8 mouse cellular contexts compared by ENCODE assay signal in genomic region chr8:121901498-121902236, GRCm38 (mm10). TPM values are rescaled to one million over a fixed set of nuclear protein-coding genes. Genes with fewer than 3 reads are reported as not detected.
DNase-seq lines count a peak whose midpoint lies in the region; ATAC-seq and TF ChIP-seq lines count a peak whose summit lies in the region.

No protein-coding gene starts in this region.

- peak overlapping the region; percentile 37 for H3K27ac ChIP-seq in heart, embryonic 12.5 days (ENCODE audit: poor library complexity, severe bottlenecking)
- no peak overlapping the region for H3K27ac ChIP-seq in hindbrain, embryonic 13.5 days

- H3K4me2 ChIP-seq in heart, embryonic 12.5 days: no peak overlapping the region
- peak overlapping the region; percentile 8 for H3K4me2 ChIP-seq in hindbrain, embryonic 13.5 days

- no peak for TF ChIP-seq CTCF in C2C12 (IDR thresholded peaks at IDR 0.05; ENCODE audit: control insufficient read depth, insufficient read depth, insufficient read length)

- H3K4me1 ChIP-seq in heart, embryonic 12.5 days (replicated peaks): peaks cover 77% of the 10 kb centered on the region
- peaks cover 69% of the 10 kb centered on the region for H3K4me1 ChIP-seq in hindbrain, embryonic 13.5 days (replicated peaks)

- no peak for DNase-seq in heart, postnatal 25 days (ENCODE audit: low spot score)
- DNase-seq in adrenal gland, postnatal 36 days: peak; percentile 88 to 90
- peak; percentile 57 for DNase-seq in skeletal muscle tissue, adult 2 months (ENCODE audit: low read depth, low spot score)
- DNase-seq in frontal cortex, postnatal 36 days (ENCODE audit: low spot score in 2 of 2): no peak
- no peak for DNase-seq in yolk sac, embryonic 10.5 days (ENCODE audit: low spot score)

- peak overlapping the region; percentile 33; the same call in 1 of the 2 replicates for H3K9ac ChIP-seq in heart, embryonic 12.5 days
- peak overlapping the region; percentile 14; the same call in 1 of the 2 replicates for H3K9ac ChIP-seq in hindbrain, embryonic 13.5 days

- ATAC-seq in heart, embryonic 12.5 days (ENCODE audit: insufficient number of reproducible peaks, low FRiP score): no peak
- no peak for ATAC-seq in hindbrain, embryonic 13.5 days (ENCODE audit: low FRiP score)

- peaks cover 63% of the 10 kb centered on the region for H3K79me3 ChIP-seq in C2C12 (ENCODE audit: low read depth)

- H3K27me3 ChIP-seq in heart, embryonic 12.5 days (replicated peaks): no peaks in the 10 kb centered on the region
- no peaks in the 10 kb centered on the region for H3K27me3 ChIP-seq in C2C12 (ENCODE audit: control insufficient read depth, insufficient read depth, insufficient read length)
- H3K27me3 ChIP-seq in hindbrain, embryonic 13.5 days: peaks cover 6% of the 10 kb centered on the region; the same call in 1 of the 2 replicates

- no peak overlapping the region for H3ac ChIP-seq in C2C12 (ENCODE audit: control insufficient read depth, insufficient read length, low read depth)

- H3K9me3 ChIP-seq in heart, embryonic 12.5 days (replicated peaks): no peaks in the 10 kb centered on the region
- no peaks in the 10 kb centered on the region for H3K9me3 ChIP-seq in hindbrain, embryonic 13.5 days

- no peak overlapping the region for H3K4me3 ChIP-seq in heart, embryonic 12.5 days
- no peak overlapping the region for H3K4me3 ChIP-seq in C2C12 (ENCODE audit: insufficient read depth, poor library complexity, severe bottlenecking)
- H3K4me3 ChIP-seq in hindbrain, embryonic 13.5 days: no peak overlapping the region

- intact Hi-C loops in heart, postnatal 25 days (cut with DNase I): no loop called here

- H3K36me3 ChIP-seq in heart, embryonic 12.5 days: no peaks in the 10 kb centered on the region
- H3K36me3 ChIP-seq in C2C12 (ENCODE audit: control insufficient read depth, insufficient read depth): peaks cover 4% of the 10 kb centered on the region
- H3K36me3 ChIP-seq in hindbrain, embryonic 13.5 days: no peaks in the 10 kb centered on the region

- peaks cover 87% of the 10 kb centered on the region for H3K79me2 ChIP-seq in C2C12 (ENCODE audit: control insufficient read depth, insufficient read depth)

- WGBS in heart, embryonic 12.5 days: 44% methylated on average over 8 of the region's 8 CpGs
- 60% methylated on average over 8 of the region's 8 CpGs for WGBS in hindbrain, embryonic 13.5 days

TF ChIP-seq in C2C12, 6 proteins besides CTCF, POLR2A, EP300 and RAD21:
- TF ChIP-seq MAX (IDR thresholded peaks at IDR 0.05): peak; percentile 80
- peak; percentile 82 for TF ChIP-seq MYOD1 (IDR thresholded peaks at IDR 0.05; ENCODE audit: control insufficient read depth, insufficient read length, low read depth)
- peak; percentile 44 for TF ChIP-seq FOSL1 (IDR thresholded peaks at IDR 0.05; ENCODE audit: insufficient read depth, low read length, poor library complexity, severe bottlenecking)
- TF ChIP-seq USF1 (IDR thresholded peaks at IDR 0.05; ENCODE audit: low read depth): no peak
- TF ChIP-seq CEBPB (IDR thresholded peaks at IDR 0.05; ENCODE audit: low read depth): no peak

RNA-seq across cellular contexts. Expression of gene Slc7a5, which starts 5.8 kb away (rescaled TPM):
- polyA plus RNA-seq in heart, embryonic 12.5 days (2016; fragmentation: Nextera tagmentation; extraction: Ambion mirVana): 22.3 and 24.6 TPM in 2 replicates
- total RNA-seq in heart, postnatal 25 days (2021): 1 to 10 TPM; 3.2 to 4.9 TPM
- 112 TPM for polyA plus RNA-seq in C2C12 (2012; fragmentation: generic; extraction: Trizol)
- 10 to 100 TPM; 41.6 to 64.0 TPM for total RNA-seq in adrenal gland, postnatal 36 days (2021)
- 37.9 and 39.7 TPM in 2 replicates for polyA plus RNA-seq in hindbrain, embryonic 13.5 days (2015; fragmentation: Nextera tagmentation; extraction: Ambion mirVana)

RNA-seq across cellular contexts. Expression of gene Car5a, which starts 43.0 kb away (rescaled TPM):
- polyA plus RNA-seq in heart, embryonic 12.5 days (2016; fragmentation: Nextera tagmentation; extraction: Ambion mirVana): not detected in 2 replicates
- not detected for total RNA-seq in heart, postnatal 25 days (2021)
- polyA plus RNA-seq in C2C12 (2012; fragmentation: generic; extraction: Trizol): not detected
- not detected for total RNA-seq in adrenal gland, postnatal 36 days (2021)
- polyA plus RNA-seq in hindbrain, embryonic 13.5 days (2015; fragmentation: Nextera tagmentation; extraction: Ambion mirVana): 0.19 and 0.43 TPM in 2 replicates

RNA-seq across cellular contexts. Expression of gene Banp, which starts 47.9 kb away (rescaled TPM):
- polyA plus RNA-seq in heart, embryonic 12.5 days (2016; fragmentation: Nextera tagmentation; extraction: Ambion mirVana): 28.4 and 31.8 TPM in 2 replicates
- total RNA-seq in heart, postnatal 25 days (2021): 10 to 100 TPM; 15.0 to 26.5 TPM
- 25.9 TPM for polyA plus RNA-seq in C2C12 (2012; fragmentation: generic; extraction: Trizol)
- 10 to 100 TPM; 25.4 to 37.4 TPM for total RNA-seq in adrenal gland, postnatal 36 days (2021)
- 50.3 and 59.0 TPM in 2 replicates for polyA plus RNA-seq in hindbrain, embryonic 13.5 days (2015; fragmentation: Nextera tagmentation; extraction: Ambion mirVana)

Comparison
In these comparisons a context has a peak if more than half of its experiments do, and no peak if none do; other contexts are left out.
1. DNase-seq: peak in adrenal gland, postnatal 36 days (2 of 2) and skeletal muscle tissue, adult 2 months (single experiment); none in heart, postnatal 25 days (single experiment), frontal cortex, postnatal 36 days (0 of 2) and yolk sac, embryonic 10.5 days (single experiment).